Mouse (Mus musculus) hindbrain, embryonic 12.5 days (tissue): Measurements from ENCODE around the gene Etv5. TPM values are rescaled to one million over a fixed set of nuclear protein-coding genes. Genes with fewer than 3 reads are reported as not detected.

Experiments
- ATAC-seq: fragments of 200-750 bp; cut with Nextera tagmentation; 2 replicates; pipeline ENCODE4 v1.8.0; 2017; ENCODE audit warnings: moderate TSS enrichment; ENCODE audit not compliant: low FRiP score
- H3K27ac ChIP-seq: fragments of 300-500 bp; sonication (generic); 2 replicates; pipeline ENCODE4 v1.5.1; 2016; ENCODE audit warnings: mild to moderate bottlenecking
- H3K27me3 ChIP-seq: fragments of 300-500 bp; sonication (generic); 2 replicates; pipeline ENCODE4 v1.6.1; 2016; ENCODE audit warnings: mild to moderate bottlenecking
- H3K36me3 ChIP-seq: fragments of 300-500 bp; sonication (generic); 2 replicates; pipeline ENCODE4 v1.6.1; 2016; ENCODE audit warnings: mild to moderate bottlenecking
- H3K4me1 ChIP-seq: fragments of 300-500 bp; sonication (generic); 2 replicates; pipeline ENCODE4 v1.6.1; 2016
- H3K4me2 ChIP-seq: fragments of 300-500 bp; sonication (generic); replicated peaks from 2 replicates; pipeline ENCODE4 v1.6.1; 2016; ENCODE audit warnings: mild to moderate bottlenecking
- H3K4me3 ChIP-seq: fragments of 300-500 bp; sonication (generic); 2 replicates; pipeline ENCODE4 v1.5.1; 2016; ENCODE audit warnings: mild to moderate bottlenecking
- H3K9ac ChIP-seq: fragments of 300-500 bp; sonication (generic); 2 replicates; pipeline ENCODE4 v1.6.1; 2016; ENCODE audit warnings: mild to moderate bottlenecking, moderate library complexity
- H3K9me3 ChIP-seq: fragments of 300-500 bp; sonication (generic); replicated peaks from 2 replicates; pipeline ENCODE4 v1.6.1; 2016; ENCODE audit warnings: mild to moderate bottlenecking
- WGBS: fragments of 180-500 bp; shearing (Covaris S2); methylation state at CpG from one replicate; pipeline ENCODE4 v1.1.7; 2016; 5-methylcytosine and 5-hydroxymethylcytosine counted together
- polyA plus RNA-seq: library from polyadenylated mRNA; unstranded; fragments of >200 nt; fragmentation: Nextera tagmentation; extraction: Ambion mirVana; gene quantifications from 2 replicates; pipeline ENCODE4 v1.2.1, GENCODE M21; 2016

Gene Etv5
- polyA plus RNA-seq, 1 experiment from 2014 or later, result 25.4 TPM

- peaks cover 37% of the 10 kb centered on the region for H3K4me1 ChIP-seq
- H3K27me3 ChIP-seq, result peaks cover 22% of the 10 kb centered on the region
- 73% methylated on average over 7 of the region's 7 CpGs for WGBS
- ATAC-seq, result no peak
- no peak overlapping the region for H3K4me3 ChIP-seq
- no peak overlapping the region for H3K9ac ChIP-seq
- H3K27ac ChIP-seq, result no peak overlapping the region
- no peak overlapping the region for H3K4me2 ChIP-seq
- no peaks in the 10 kb centered on the region for H3K36me3 ChIP-seq
- no peaks in the 10 kb centered on the region for H3K9me3 ChIP-seq
Measured at GRCm38 (mm10) chr16:22426866-22427265, 12.7 kb downstream of the Etv5 start.

GRCm38 (mm10) chr16:22422256-22422655 lies 17.3 kb downstream of the Etv5 start:
- Histone ChIP-seq H3K9ac (no peak overlapping the region), H3K4me2 (no peak overlapping the region), H3K9me3 (no peaks in the 10 kb centered on the region), H3K4me3 (no peak overlapping the region), H3K4me1 (peaks cover 11% of the 10 kb centered on the region), H3K27me3 (0 out of 2 replicates have a peak, but pooled peaks cover 2% of the 10 kb centered on the region), H3K36me3 (no peaks in the 10 kb centered on the region), H3K27ac (no peak overlapping the region)
- WGBS, result 76% methylated on average over 5 of the region's 5 CpGs
- ATAC-seq, result no peak

GRCm38 (mm10) chr16:22417931-22418330 lies 21.6 kb downstream of the Etv5 start:
- WGBS, result 91% methylated on average over 7 of the region's 7 CpGs
- H3K9me3 ChIP-seq, result no peaks in the 10 kb centered on the region
- no peaks in the 10 kb centered on the region for H3K27me3 ChIP-seq
- H3K27ac ChIP-seq, result no peak overlapping the region
- H3K4me1 ChIP-seq, result peaks cover 4% of the 10 kb centered on the region; the same call in 1 of the 2 replicates
- H3K9ac ChIP-seq, result no peak overlapping the region
- H3K36me3 ChIP-seq, result no peaks in the 10 kb centered on the region
- H3K4me3 ChIP-seq, result no peak overlapping the region
- no peak for ATAC-seq
- H3K4me2 ChIP-seq, result no peak overlapping the region

GRCm38 (mm10) chr16:22417044-22417443 lies 22.5 kb downstream of the Etv5 start:
- Histone ChIP-seq H3K36me3 (no peaks in the 10 kb centered on the region), H3K4me3 (no peak overlapping the region), H3K27ac (no peak overlapping the region), H3K4me2 (no peak overlapping the region), H3K27me3 (no peaks in the 10 kb centered on the region), H3K9me3 (no peaks in the 10 kb centered on the region), H3K4me1 (peaks cover 7% of the 10 kb centered on the region; the same call in 1 of the 2 replicates), H3K9ac (no peak overlapping the region)
- no peak for ATAC-seq
- WGBS, result 83% methylated on average over 8 of the region's 8 CpGs

- H3K4me1 ChIP-seq, result peaks cover 7% of the 10 kb centered on the region; the same call in 1 of the 2 replicates
- ATAC-seq, result no peak
- no peak overlapping the region for H3K4me2 ChIP-seq
- no peak overlapping the region for H3K27ac ChIP-seq
- H3K9ac ChIP-seq, result no peak overlapping the region
- no peaks in the 10 kb centered on the region for H3K9me3 ChIP-seq
- H3K4me3 ChIP-seq, result no peak overlapping the region
- no peaks in the 10 kb centered on the region for H3K36me3 ChIP-seq
- 58% methylated on average over 6 of the region's 6 CpGs for WGBS
- H3K27me3 ChIP-seq, result no peaks in the 10 kb centered on the region
Measured at GRCm38 (mm10) chr16:22416140-22416848, 23.2 kb downstream of the Etv5 start.

GRCm38 (mm10) chr16:22414205-22414754 lies 25.2 kb downstream of the Etv5 start:
- Histone ChIP-seq H3K4me1 (0 out of 2 replicates have a peak, but pooled peaks cover 2% of the 10 kb centered on the region), H3K9me3 (no peaks in the 10 kb centered on the region), H3K27me3 (no peaks in the 10 kb centered on the region), H3K9ac (no peak overlapping the region), H3K4me2 (no peak overlapping the region), H3K4me3 (no peak overlapping the region), H3K36me3 (no peaks in the 10 kb centered on the region), H3K27ac (no peak overlapping the region)
- ATAC-seq, result no peak
- WGBS, result 91% methylated on average over 9 of the region's 9 CpGs

- Histone ChIP-seq H3K4me2 (no peak overlapping the region), H3K9ac (no peak overlapping the region), H3K27me3 (no peaks in the 10 kb centered on the region), H3K36me3 (no peaks in the 10 kb centered on the region), H3K4me3 (no peak overlapping the region), H3K9me3 (no peaks in the 10 kb centered on the region), H3K27ac (no peak overlapping the region), H3K4me1 (0 out of 2 replicates have a peak, but pooled peaks cover 2% of the 10 kb centered on the region)
- no peak for ATAC-seq
- WGBS, result 57% methylated on average over 16 of the region's 16 CpGs
Measured at GRCm38 (mm10) chr16:22412459-22413229, 26.9 kb downstream of the Etv5 start.

- ATAC-seq, result no peak
- Histone ChIP-seq H3K9me3 (no peaks in the 10 kb centered on the region), H3K9ac (no peak overlapping the region), H3K4me1 (0 out of 2 replicates have a peak, but pooled peaks cover 2% of the 10 kb centered on the region), H3K4me2 (no peak overlapping the region; the same call in 1 of the 2 replicates), H3K4me3 (no peak overlapping the region), H3K36me3 (no peaks in the 10 kb centered on the region), H3K27ac (no peak overlapping the region), H3K27me3 (no peaks in the 10 kb centered on the region)
- WGBS, result 54% methylated on average over 11 of the region's 11 CpGs
Measured at GRCm38 (mm10) chr16:22411764-22412163, 27.8 kb downstream of the Etv5 start.

GRCm38 (mm10) chr16:22410000-22410399 lies 29.5 kb downstream of the Etv5 start:
- no peak overlapping the region for H3K9ac ChIP-seq
- no peak overlapping the region for H3K4me3 ChIP-seq
- no peak overlapping the region for H3K4me2 ChIP-seq
- ATAC-seq, result no peak
- no peaks in the 10 kb centered on the region for H3K36me3 ChIP-seq
- no peaks in the 10 kb centered on the region for H3K27me3 ChIP-seq
- no peaks in the 10 kb centered on the region for H3K9me3 ChIP-seq
- 80% methylated on average over 5 of the region's 5 CpGs for WGBS
- H3K27ac ChIP-seq, result no peak overlapping the region
- 0 out of 2 replicates have a peak, but pooled peaks cover 4% of the 10 kb centered on the region for H3K4me1 ChIP-seq

GRCm38 (mm10) chr16:22408642-22409360 lies 30.7 kb downstream of the Etv5 start:
- Histone ChIP-seq H3K4me3 (no peak overlapping the region), H3K9me3 (no peaks in the 10 kb centered on the region), H3K4me1 (0 out of 2 replicates have a peak, but pooled peaks cover 4% of the 10 kb centered on the region), H3K27ac (no peak overlapping the region), H3K9ac (no peak overlapping the region), H3K27me3 (no peaks in the 10 kb centered on the region), H3K36me3 (no peaks in the 10 kb centered on the region), H3K4me2 (no peak overlapping the region)
- ATAC-seq, result no peak
- WGBS, result 81% methylated on average over 8 of the region's 8 CpGs

GRCm38 (mm10) chr16:22406747-22407146 lies 32.8 kb downstream of the Etv5 start:
- Histone ChIP-seq H3K27ac (no peak overlapping the region), H3K36me3 (no peaks in the 10 kb centered on the region), H3K9me3 (no peaks in the 10 kb centered on the region), H3K4me2 (no peak overlapping the region), H3K9ac (no peak overlapping the region), H3K4me3 (no peak overlapping the region), H3K4me1 (0 out of 2 replicates have a peak, but pooled peaks cover 2% of the 10 kb centered on the region), H3K27me3 (no peaks in the 10 kb centered on the region)
- 87% methylated on average over 4 of the region's 4 CpGs for WGBS
- ATAC-seq, result no peak

- no peak overlapping the region for H3K9ac ChIP-seq
- 0 out of 2 replicates have a peak, but pooled peaks cover 2% of the 10 kb centered on the region for H3K4me1 ChIP-seq
- H3K4me2 ChIP-seq, result no peak overlapping the region
- no peak for ATAC-seq
- H3K36me3 ChIP-seq, result no peaks in the 10 kb centered on the region
- H3K27me3 ChIP-seq, result no peaks in the 10 kb centered on the region
- no peak overlapping the region for H3K4me3 ChIP-seq
- H3K27ac ChIP-seq, result no peak overlapping the region
- WGBS, result 87% methylated on average over 4 of the region's 4 CpGs
- H3K9me3 ChIP-seq, result no peaks in the 10 kb centered on the region
Measured at GRCm38 (mm10) chr16:22406050-22406449, 33.5 kb downstream of the Etv5 start.
